Mouse (Mus musculus) liver, adult 2 months (tissue): ENCODE data around the gene Sertad2.

Source experiments
- CTCF ChIP-seq: fragments of 200-500 bp; IDR thresholded peaks from 2 replicates; pipeline ENCODE4 v1.5.1; 2011; ENCODE audit warnings: low read depth, low read length, control low read depth
- POLR2A ChIP-seq: fragments of 200-500 bp; IDR thresholded peaks from 2 replicates; pipeline ENCODE4 v1.6.1; 2011; ENCODE audit warnings: low read length, control low read depth; ENCODE audit not compliant: insufficient read depth; ENCODE audit errors: extremely low read depth

- no peak for TF ChIP-seq CTCF
- TF ChIP-seq POLR2A, result no peak
Measured at GRCm38 (mm10) chr11:20559236-20559950, 16.3 kb downstream of the Sertad2 start.
